Mouse (Mus musculus): ENCODE data around the gene Pwwp2b. TPM values are rescaled to one million over a fixed set of nuclear protein-coding genes. Genes with fewer than 3 reads are reported as not detected.

The Pwwp2b gene
- total and polyA plus RNA-seq, 3 experiments: 1.9 to 4.3 TPM; not detected in 1

GRCm38 (mm10) chr7:139215516-139215915, 32.8 kb upstream of the Pwwp2b start:
- peaks cover 0 to 5% of the 10 kb centered on the region in 2 experiments; a peak in 3 of 4 replicates for H3K4me1 ChIP-seq (ENCODE audit: control insufficient read depth in 1 of 2, insufficient read depth in 2 of 2, low read length in 2 of 2)

GRCm38 (mm10) chr7:139215946-139216345, 32.3 kb upstream of the Pwwp2b start:
- H3K9ac ChIP-seq (ENCODE audit: control insufficient read depth, low read depth, low read length, poor library complexity, severe bottlenecking): no peak overlapping the region
- H3K36me3 ChIP-seq (ENCODE audit: control insufficient read depth in 1 of 2, insufficient read depth in 2 of 2, low read length in 2 of 2): peaks cover 0 to 4% of the 10 kb centered on the region in 2 experiments; a peak in 1 of 4 replicates
- no peaks in the 10 kb centered on the region for H3K9me3 ChIP-seq (replicated peaks; ENCODE audit: insufficient read depth, low read length)
- no peak for DNase-seq (ENCODE audit: low read depth, low spot score)
- no peaks in the 10 kb centered on the region; a peak in 1 of 4 replicates for H3K27me3 ChIP-seq (ENCODE audit: control insufficient read depth in 1 of 2, insufficient read depth in 2 of 2, low read length in 2 of 2)
- H3K79me2 ChIP-seq (ENCODE audit: control insufficient read depth, insufficient read depth, low read length, poor library complexity): no peaks in the 10 kb centered on the region; the same call in 1 of the 2 replicates
- peaks cover 0 to 5% of the 10 kb centered on the region in 2 experiments; a peak in 3 of 4 replicates for H3K4me1 ChIP-seq (ENCODE audit: control insufficient read depth in 1 of 2, insufficient read depth in 2 of 2, low read length in 2 of 2)
- no peak overlapping the region for H3K27ac ChIP-seq (ENCODE audit: control insufficient read depth, low read depth, low read length)
- TF ChIP-seq ZMIZ1 (IDR thresholded peaks at IDR 0.05; ENCODE audit: low read depth, low read length) (no peak), ETS1 (IDR thresholded peaks at IDR 0.05; ENCODE audit: low read depth, low read length) (no peak), GABPA (IDR thresholded peaks at IDR 0.05; ENCODE audit: low read depth, low read length) (no peak), MYC (IDR thresholded peaks at IDR 0.05; ENCODE audit: low read depth, low read length) (no peak), ELF1 (IDR thresholded peaks at IDR 0.05; ENCODE audit: low read depth, low read length) (no peak), TAL1 (IDR thresholded peaks at IDR 0.05; ENCODE audit: low read length) (no peak)
- no peak overlapping the region for H3K4me3 ChIP-seq (ENCODE audit: control insufficient read depth in 1 of 2, insufficient read depth in 1 of 2, low read depth in 2 of 2, low read length in 2 of 2)

More at GRCm38 (mm10) chr7:139215516-139215915, 32.8 kb upstream of the Pwwp2b start:
- peaks cover 0 to 4% of the 10 kb centered on the region in 2 experiments; a peak in 1 of 4 replicates for H3K36me3 ChIP-seq (ENCODE audit: control insufficient read depth in 1 of 2, insufficient read depth in 2 of 2, low read length in 2 of 2)
- no peak for DNase-seq (ENCODE audit: low read depth, low spot score)
- TF ChIP-seq USF1 (IDR thresholded peaks at IDR 0.05; ENCODE audit: low read depth, low read length): no peak
- TF ChIP-seq ZMIZ1 (IDR thresholded peaks at IDR 0.05; ENCODE audit: low read depth, low read length): no peak
- H3K9ac ChIP-seq (ENCODE audit: control insufficient read depth, low read depth, low read length, poor library complexity, severe bottlenecking): no peak overlapping the region
- no peaks in the 10 kb centered on the region; a peak in 1 of 4 replicates for H3K27me3 ChIP-seq (ENCODE audit: control insufficient read depth in 1 of 2, insufficient read depth in 2 of 2, low read length in 2 of 2)
- no peaks in the 10 kb centered on the region for H3K9me3 ChIP-seq (replicated peaks; ENCODE audit: insufficient read depth, low read length)
- no peak overlapping the region for H3K27ac ChIP-seq (ENCODE audit: control insufficient read depth, low read depth, low read length)
- no peaks in the 10 kb centered on the region; the same call in 1 of the 2 replicates for H3K79me2 ChIP-seq (ENCODE audit: control insufficient read depth, insufficient read depth, low read length, poor library complexity)
- no peak overlapping the region for H3K4me3 ChIP-seq (ENCODE audit: control insufficient read depth in 1 of 2, insufficient read depth in 1 of 2, low read depth in 2 of 2, low read length in 2 of 2)

DNA sequence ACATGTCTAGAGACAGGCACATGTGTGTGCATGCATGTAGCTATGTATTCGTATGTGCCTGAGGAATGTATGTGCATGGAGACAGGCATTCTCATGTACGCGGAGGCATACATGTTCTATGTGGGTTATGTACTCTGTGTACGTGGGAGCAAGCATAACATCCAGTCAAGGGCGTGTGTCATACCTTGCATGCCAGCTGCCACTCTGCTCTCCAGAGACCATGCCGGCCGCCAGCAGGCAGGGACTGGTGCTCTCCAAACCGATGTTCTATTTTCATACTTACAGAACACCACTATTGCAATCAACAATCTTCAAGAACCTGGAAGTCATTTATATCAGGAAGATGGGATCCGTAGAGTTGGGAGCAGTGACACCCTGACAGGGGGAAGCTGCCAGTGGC, 31.8 kb upstream of the Pwwp2b start:
- peaks cover 0 to 5% of the 10 kb centered on the region in 2 experiments; a peak in 3 of 4 replicates for H3K4me1 ChIP-seq (ENCODE audit: control insufficient read depth in 1 of 2, insufficient read depth in 2 of 2, low read length in 2 of 2)
- no peak for DNase-seq (ENCODE audit: low read depth, low spot score)

More for the DNA sequence above, 31.8 kb upstream of the Pwwp2b start:
- Histone ChIP-seq H3K79me2 (ENCODE audit: control insufficient read depth, insufficient read depth, low read length, poor library complexity) (no peaks in the 10 kb centered on the region; the same call in 1 of the 2 replicates), H3K36me3 (ENCODE audit: control insufficient read depth in 1 of 2, insufficient read depth in 2 of 2, low read length in 2 of 2) (peaks cover 0 to 4% of the 10 kb centered on the region in 2 experiments; a peak in 1 of 4 replicates), H3K27me3 (ENCODE audit: control insufficient read depth in 1 of 2, insufficient read depth in 2 of 2, low read length in 2 of 2) (no peaks in the 10 kb centered on the region; a peak in 1 of 4 replicates), H3K4me3 (ENCODE audit: control insufficient read depth in 1 of 2, insufficient read depth in 1 of 2, low read depth in 2 of 2, low read length in 2 of 2) (no peak overlapping the region), H3K9me3 (replicated peaks; ENCODE audit: insufficient read depth, low read length) (no peaks in the 10 kb centered on the region), H3K27ac (ENCODE audit: control insufficient read depth, low read depth, low read length) (no peak overlapping the region), H3K9ac (ENCODE audit: control insufficient read depth, low read depth, low read length, poor library complexity, severe bottlenecking) (no peak overlapping the region)
- TF ChIP-seq USF2 (IDR thresholded peaks at IDR 0.05; ENCODE audit: borderline replicate concordance in 1 of 2, insufficient read depth in 1 of 2, low read depth in 1 of 2, low read length in 2 of 2): no peak
- TF ChIP-seq ZC3H11A (IDR thresholded peaks at IDR 0.05; ENCODE audit: low read depth, low read length): no peak
- TF ChIP-seq GATA1 (IDR thresholded peaks at IDR 0.05; ENCODE audit: low read depth, low read length): no peak
- TF ChIP-seq JUND (IDR thresholded peaks at IDR 0.05; ENCODE audit: low read depth, low read length): no peak
- TF ChIP-seq MYC (IDR thresholded peaks at IDR 0.05; ENCODE audit: low read depth, low read length): no peak
- TF ChIP-seq CHD2 (IDR thresholded peaks at IDR 0.05; ENCODE audit: low read length): no peak
- TF ChIP-seq MAFK (IDR thresholded peaks at IDR 0.05; ENCODE audit: borderline replicate concordance, low read depth, low read length): no peak
- TF ChIP-seq ETS1 (IDR thresholded peaks at IDR 0.05; ENCODE audit: low read depth, low read length): no peak
- TF ChIP-seq USF1 (IDR thresholded peaks at IDR 0.05; ENCODE audit: low read depth, low read length): no peak
- no peak for TF ChIP-seq CTCF (IDR thresholded peaks at IDR 0.05 in 2 of 3, conservative IDR thresholded peaks at IDR 0.05 in 1 of 3; ENCODE audit: control insufficient read depth in 1 of 3, insufficient read depth in 1 of 3, low read depth in 2 of 3, low read length in 3 of 3, poor library complexity in 1 of 3, severe bottlenecking in 1 of 3)
- TF ChIP-seq POLR2A (IDR thresholded peaks at IDR 0.05; ENCODE audit: control insufficient read depth in 1 of 2, insufficient read depth in 1 of 2, low read depth in 1 of 2, low read length in 2 of 2, poor library complexity in 1 of 2): no peak
- no peak for TF ChIP-seq POLR2AphosphoS2 (IDR thresholded peaks at IDR 0.05; ENCODE audit: low read length)
- no peak for TF ChIP-seq KAT2A (conservative IDR thresholded peaks at IDR 0.05; ENCODE audit: low read depth, low read length)
- TF ChIP-seq BHLHE40 (IDR thresholded peaks at IDR 0.05; ENCODE audit: borderline replicate concordance, low read depth, low read length): no peak
- no peak for TF ChIP-seq E2F4 (IDR thresholded peaks at IDR 0.05; ENCODE audit: borderline replicate concordance, low read depth, low read length)

Measured in MEL (cell line).